Mouse (Mus musculus): ENCODE measurements around the gene H1f0. TPM values are rescaled to one million over a fixed set of nuclear protein-coding genes. Genes with fewer than 3 reads are reported as not detected.
A peak's percentile ranks its signal among the peaks of the same experiment; 100 is the strongest.
"Not testable (repeated sequence)": the region's sequence is repeated elsewhere in the genome, so short reads cannot be mapped to it uniquely, and the experiment has no call there.

H1f0 gene
- polyA plus RNA-seq, 1 experiment from 2014 or later: 214 TPM

DNA sequence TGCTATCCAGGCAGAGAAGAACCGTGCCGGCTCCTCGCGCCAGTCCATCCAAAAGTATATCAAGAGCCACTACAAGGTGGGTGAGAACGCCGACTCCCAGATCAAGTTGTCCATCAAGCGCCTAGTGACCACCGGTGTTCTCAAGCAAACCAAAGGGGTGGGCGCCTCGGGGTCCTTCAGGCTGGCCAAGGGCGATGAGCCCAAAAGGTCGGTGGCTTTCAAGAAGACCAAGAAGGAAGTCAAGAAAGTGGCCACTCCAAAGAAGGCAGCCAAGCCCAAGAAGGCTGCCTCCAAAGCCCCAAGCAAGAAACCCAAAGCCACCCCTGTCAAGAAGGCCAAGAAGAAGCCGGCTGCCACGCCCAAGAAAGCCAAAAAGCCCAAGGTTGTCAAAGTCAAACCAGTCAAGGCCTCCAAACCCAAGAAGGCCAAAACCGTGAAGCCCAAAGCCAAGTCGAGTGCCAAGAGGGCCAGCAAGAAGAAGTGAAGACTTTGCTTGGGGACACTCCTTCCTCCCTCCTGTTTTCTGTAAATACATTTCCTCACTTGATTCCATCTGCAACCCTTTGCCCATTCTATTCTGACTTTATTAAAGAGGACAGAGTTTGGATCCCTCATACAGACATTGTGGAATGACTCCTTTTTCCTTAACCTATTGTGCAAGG, 704 bp downstream of the H1f0 start:
- ATAC-seq (ENCODE audit: low FRiP score, low read depth): no peak
- 25% methylated on average over 16 of the region's 16 CpGs for WGBS
- peak overlapping the region; percentile 93 for H3K27ac ChIP-seq (replicated peaks)
- peaks cover 54% of the 10 kb centered on the region for H3K4me1 ChIP-seq (replicated peaks)
- H3K9me3 ChIP-seq: no peaks in the 10 kb centered on the region
- no peaks in the 10 kb centered on the region for H3K27me3 ChIP-seq
- no peaks in the 10 kb centered on the region for H3K36me3 ChIP-seq
- H3K9ac ChIP-seq: peak overlapping the region; percentile 94
- peak overlapping the region; percentile 98 for H3K4me2 ChIP-seq
- peak overlapping the region; percentile 58 for H3K4me3 ChIP-seq

DNA sequence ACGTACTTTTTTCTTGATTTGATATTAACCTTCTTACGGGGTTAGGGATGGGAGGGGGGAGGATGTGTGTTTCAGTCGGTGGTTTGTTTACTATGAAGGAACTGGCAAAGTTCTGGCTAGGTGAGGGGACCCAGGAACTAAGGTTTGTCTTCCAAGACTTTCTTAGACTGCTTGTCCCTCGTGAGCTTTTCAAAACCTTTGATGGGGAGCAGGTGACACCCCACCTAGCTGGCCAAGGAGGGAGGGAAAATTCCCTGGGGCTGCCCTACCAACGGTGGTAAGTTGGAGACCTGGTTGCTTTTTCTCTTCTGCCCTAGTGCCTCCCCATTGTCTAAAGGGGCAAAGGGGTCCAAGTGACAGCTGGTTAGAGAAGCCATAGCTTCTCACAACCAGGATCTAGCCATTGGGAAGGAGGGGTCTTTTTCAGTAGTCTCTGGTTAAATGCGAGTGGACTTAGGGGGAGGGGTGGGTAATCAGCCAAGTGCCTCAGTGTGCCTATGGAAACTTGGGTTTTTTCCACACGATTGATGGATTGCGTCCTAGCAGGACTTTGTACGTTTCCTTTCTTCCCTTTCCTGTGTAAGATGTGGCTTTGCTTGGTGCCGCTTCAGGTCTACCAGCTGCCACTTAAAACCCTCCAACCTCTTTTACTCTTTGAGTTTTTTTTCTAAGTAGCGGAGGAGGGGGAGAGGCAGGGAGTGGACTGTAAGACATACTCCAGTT, 1.4 kb downstream of the H1f0 start:
- peaks cover 54% of the 10 kb centered on the region for H3K4me1 ChIP-seq (replicated peaks)
- no peaks in the 10 kb centered on the region for H3K27me3 ChIP-seq
- ATAC-seq (ENCODE audit: low FRiP score, low read depth): no peak
- 5% methylated on average over 11 of the region's 11 CpGs for WGBS
- no peaks in the 10 kb centered on the region for H3K36me3 ChIP-seq
- peak overlapping the region; percentile 98 for H3K4me2 ChIP-seq
- peak overlapping the region; percentile 49 for H3K9ac ChIP-seq
- peak overlapping the region; percentile 93 for H3K27ac ChIP-seq (replicated peaks)
- no peaks in the 10 kb centered on the region for H3K9me3 ChIP-seq
- peak overlapping the region; percentile 58 for H3K4me3 ChIP-seq

DNA sequence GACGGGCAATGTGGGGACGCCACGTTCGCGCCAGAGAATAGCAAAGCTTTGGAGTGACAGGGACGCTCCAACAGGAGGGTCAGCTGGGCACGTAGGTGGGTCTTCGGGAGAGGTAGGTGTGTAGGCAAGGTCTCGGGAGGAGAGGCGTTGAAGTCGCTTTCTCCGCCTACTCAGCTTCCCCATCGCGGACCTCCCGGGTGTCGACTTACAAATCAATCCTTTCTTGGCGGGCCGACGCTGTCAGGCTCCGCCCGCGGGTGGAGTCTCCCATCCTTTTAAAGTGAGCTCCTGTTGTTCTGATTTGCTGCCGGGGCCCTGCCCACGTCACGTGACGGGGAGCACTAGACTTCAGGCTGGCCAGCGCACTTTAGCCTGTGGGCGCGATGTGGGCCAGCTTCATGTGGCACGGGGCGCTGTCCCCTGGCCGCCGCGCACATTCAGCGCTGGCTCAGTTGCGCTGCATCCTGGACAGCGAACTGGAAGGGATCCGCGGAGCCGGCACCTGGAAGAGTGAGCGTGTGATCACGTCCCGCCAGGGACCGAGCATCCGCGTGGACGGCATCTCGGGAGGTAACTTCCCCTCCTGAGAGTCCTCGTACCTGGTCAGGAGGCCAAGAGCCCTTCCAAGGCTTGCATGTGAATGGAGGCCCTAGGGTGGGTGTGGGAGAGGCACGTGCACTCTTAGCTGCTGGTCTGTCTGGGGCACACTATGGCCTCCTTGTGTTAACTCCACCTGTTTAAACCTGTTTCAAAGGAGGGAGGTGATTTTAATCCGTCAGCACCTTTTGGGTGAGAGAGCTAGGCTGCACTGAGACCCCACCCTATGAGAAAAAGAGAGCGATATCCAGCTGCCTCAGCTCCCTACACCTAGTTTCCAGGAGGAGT, 2.5 kb downstream of the H1f0 start:
- no peaks in the 10 kb centered on the region for H3K9me3 ChIP-seq
- H3K4me3 ChIP-seq: peak overlapping the region; percentile 58
- no peaks in the 10 kb centered on the region for H3K36me3 ChIP-seq
- peak overlapping the region; percentile 49 for H3K9ac ChIP-seq
- H3K27ac ChIP-seq (replicated peaks): peak overlapping the region; percentile 93
- H3K4me1 ChIP-seq (replicated peaks): peaks cover 48% of the 10 kb centered on the region
- peak; percentile 81 for ATAC-seq (ENCODE audit: low FRiP score, low read depth)
- WGBS: under 1% methylated on average over 52 of the region's 52 CpGs
- H3K4me2 ChIP-seq: peak overlapping the region; percentile 98
- no peaks in the 10 kb centered on the region for H3K27me3 ChIP-seq

DNA sequence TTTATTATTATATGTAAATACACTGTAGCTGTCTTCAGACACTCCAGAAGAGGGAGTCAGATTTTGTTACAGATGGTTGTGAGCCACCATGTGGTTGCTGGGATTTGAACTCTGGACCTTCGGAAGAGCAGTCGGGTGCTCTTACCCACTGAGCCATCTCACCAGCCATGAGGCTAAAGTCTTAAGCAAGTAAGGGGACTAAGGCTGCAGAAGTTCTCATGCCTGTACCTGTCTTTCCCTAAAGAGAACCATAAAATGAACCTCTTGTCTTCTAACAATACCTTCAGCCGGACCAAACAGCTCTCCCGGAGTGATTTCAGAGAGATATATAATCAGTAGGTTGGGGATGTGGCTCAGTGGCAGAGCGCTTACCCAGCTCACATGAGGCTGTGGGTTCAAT, 3.7 kb downstream of the H1f0 start:
- not testable (repeated sequence) for H3K27ac ChIP-seq (replicated peaks); H3K9me3 ChIP-seq; H3K4me2 ChIP-seq; H3K36me3 ChIP-seq; H3K9ac ChIP-seq; H3K27me3 ChIP-seq; ATAC-seq (ENCODE audit: low FRiP score, low read depth); H3K4me3 ChIP-seq
- peaks cover 39% of the 10 kb centered on the region for H3K4me1 ChIP-seq (replicated peaks)
- 88% methylated on average over 5 of the region's 5 CpGs for WGBS

DNA sequence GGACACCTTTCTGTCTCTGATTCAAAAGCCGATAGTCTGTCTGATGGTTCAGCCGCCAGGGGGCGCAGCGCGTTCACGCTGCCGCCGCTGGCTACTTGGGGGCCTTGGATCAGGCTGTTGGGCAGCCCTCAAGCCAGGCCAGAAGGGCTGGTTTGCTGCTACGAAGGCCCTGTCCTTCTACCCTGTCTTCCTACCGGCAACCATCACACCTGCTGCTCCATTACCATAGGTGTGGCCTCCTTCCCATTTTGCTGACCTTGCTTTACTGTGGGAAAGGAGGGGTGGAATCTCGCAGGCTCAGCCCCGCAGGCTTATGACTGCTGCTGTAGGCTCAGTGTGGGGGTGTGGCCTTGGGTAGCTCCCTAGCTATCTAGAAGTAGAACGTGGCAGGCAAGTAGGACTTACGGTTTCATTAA, 9.7 kb downstream of the H1f0 start:
- H3K36me3 ChIP-seq: no peaks in the 10 kb centered on the region
- ATAC-seq (ENCODE audit: low FRiP score, low read depth): no peak

DNA sequence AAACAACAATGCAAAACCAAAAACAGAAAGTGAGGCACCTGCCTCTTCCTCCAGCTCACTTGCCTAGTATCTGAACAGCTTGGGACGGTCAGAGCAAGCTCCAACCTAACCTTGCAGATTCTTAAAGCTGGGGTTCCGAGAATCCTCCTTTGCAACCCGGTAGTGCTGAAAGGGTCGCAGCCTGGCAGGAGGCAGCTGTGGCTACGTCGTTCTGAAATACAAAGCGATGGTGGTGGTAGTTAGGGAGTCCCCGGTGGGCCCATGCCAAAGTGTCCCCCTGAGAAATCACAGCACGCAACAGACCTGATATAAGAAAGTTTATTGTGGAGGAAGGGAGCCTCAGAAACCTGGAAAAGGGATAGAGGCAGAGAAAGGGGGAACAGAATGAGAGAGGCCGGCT, 10.1 kb downstream of the H1f0 start:
- Histone ChIP-seq H3K9ac (no peak overlapping the region), H3K27ac (replicated peaks) (no peak overlapping the region), H3K4me2 (no peak overlapping the region), H3K4me3 (no peak overlapping the region), H3K36me3 (no peaks in the 10 kb centered on the region), H3K4me1 (replicated peaks) (peaks cover 35% of the 10 kb centered on the region), H3K27me3 (peaks cover 27% of the 10 kb centered on the region), H3K9me3 (no peaks in the 10 kb centered on the region)
- no peak for ATAC-seq (ENCODE audit: low FRiP score, low read depth)
- WGBS: 62% methylated on average over 10 of the region's 10 CpGs

More for the DNA sequence above, 9.7 kb downstream of the H1f0 start:
- Histone ChIP-seq H3K4me2 (peak overlapping the region; percentile 17; the same call in 1 of the 2 replicates), H3K9me3 (no peaks in the 10 kb centered on the region), H3K9ac (no peak overlapping the region), H3K4me3 (no peak overlapping the region), H3K27me3 (peaks cover 27% of the 10 kb centered on the region), H3K27ac (replicated peaks) (no peak overlapping the region), H3K4me1 (replicated peaks) (peaks cover 32% of the 10 kb centered on the region)
- 12% methylated on average over 14 of the region's 14 CpGs for WGBS

DNA sequence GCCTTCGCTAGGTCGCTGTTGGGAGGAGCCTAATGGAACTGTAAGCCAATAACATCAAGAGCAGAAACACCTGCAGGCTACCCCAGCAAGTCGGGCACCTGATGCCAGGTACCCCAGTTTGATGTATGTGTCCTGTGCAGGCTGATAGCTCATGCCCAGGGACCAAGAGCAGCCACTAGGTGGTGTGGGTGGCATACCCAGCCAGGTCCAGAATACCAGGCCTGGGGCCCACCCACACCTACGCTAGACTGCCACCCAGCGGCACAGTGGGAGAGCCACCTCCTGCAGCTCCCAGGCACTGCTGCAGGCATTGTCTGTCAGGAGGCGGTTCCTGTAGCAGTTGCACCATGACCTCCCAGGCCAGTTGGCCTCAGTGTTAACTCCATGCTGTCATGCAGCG, 10.6 kb downstream of the H1f0 start:
- Histone ChIP-seq H3K27me3 (peaks cover 32% of the 10 kb centered on the region), H3K9ac (no peak overlapping the region), H3K4me2 (no peak overlapping the region), H3K4me1 (replicated peaks) (peaks cover 38% of the 10 kb centered on the region), H3K4me3 (no peak overlapping the region), H3K27ac (replicated peaks) (no peak overlapping the region), H3K9me3 (no peaks in the 10 kb centered on the region), H3K36me3 (no peaks in the 10 kb centered on the region)
- no peak for ATAC-seq (ENCODE audit: low FRiP score, low read depth)
- 19% methylated on average over 7 of the region's 7 CpGs for WGBS

DNA sequence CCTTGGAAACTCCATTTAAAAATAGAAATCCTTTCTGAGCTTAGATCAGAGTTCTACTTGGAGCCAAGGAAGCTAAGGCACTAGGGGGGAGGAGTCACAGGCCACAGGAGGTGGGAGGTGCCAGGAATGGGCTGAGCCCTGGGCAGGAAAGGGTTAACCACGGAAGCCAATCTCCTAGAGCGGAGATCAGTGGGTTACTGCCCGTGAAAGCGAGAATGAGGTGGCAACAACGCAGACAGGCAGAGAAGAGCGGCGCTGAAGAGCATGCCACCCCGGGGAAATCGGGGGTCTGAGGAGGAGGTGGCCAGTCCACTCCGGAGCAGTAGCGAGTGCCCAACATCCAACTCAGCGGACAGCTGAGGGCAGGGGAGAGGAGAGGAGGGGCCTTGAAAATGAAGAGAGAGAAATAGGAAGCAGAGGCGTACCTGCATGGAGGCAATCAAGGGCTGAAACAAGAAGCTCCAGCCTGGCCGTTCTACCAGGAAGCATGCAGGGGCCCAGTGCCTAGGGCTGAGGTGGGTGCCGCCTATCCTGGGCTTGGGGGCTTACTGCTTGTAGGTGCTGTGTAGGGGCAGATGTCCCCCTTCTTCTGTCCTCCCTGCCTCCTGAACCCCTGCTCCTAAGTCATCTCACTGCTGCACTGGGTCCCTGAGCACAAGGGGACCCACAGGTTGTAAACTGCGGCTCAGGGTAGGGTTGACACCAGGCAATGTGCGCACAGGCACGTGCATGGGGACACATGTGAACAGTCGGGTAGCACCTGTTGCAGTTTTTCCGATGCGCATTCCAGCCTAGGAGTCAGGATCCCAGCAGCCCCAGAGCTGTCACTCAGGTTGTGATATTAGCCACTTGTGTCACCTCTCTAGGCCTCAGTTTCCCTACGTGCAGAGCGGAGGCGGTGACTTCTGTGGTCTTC, 12.5 kb downstream of the H1f0 start:
- Histone ChIP-seq H3K9me3 (no peaks in the 10 kb centered on the region), H3K4me2 (peak overlapping the region; percentile 53), H3K36me3 (no peaks in the 10 kb centered on the region), H3K4me1 (replicated peaks) (peaks cover 38% of the 10 kb centered on the region), H3K27me3 (peaks cover 33% of the 10 kb centered on the region), H3K9ac (peak overlapping the region; percentile 20), H3K27ac (replicated peaks) (no peak overlapping the region), H3K4me3 (peak overlapping the region; percentile 30)
- 22% methylated on average over 24 of the region's 24 CpGs for WGBS
- ATAC-seq (ENCODE audit: low FRiP score, low read depth): no peak

DNA sequence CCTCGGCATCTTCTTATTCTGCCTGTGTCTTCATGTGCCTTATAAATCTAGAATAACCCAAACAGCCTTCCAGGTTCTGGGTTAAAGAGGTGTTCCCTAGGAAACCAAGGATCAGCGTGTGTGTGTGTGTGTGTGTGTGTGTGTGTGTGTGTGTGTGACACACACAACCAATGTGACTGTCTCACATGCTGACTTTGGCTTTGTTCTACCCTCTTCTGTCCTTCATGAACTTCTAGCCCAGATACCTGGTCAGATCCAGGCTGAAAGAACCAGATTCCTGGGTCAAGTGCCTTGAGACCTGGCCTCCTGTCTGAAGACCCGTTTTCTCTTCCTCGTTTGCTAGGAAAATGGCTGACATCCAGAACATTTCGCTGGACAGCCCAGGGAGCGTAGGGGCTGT, 13.3 kb downstream of the H1f0 start, which contains the start of gene Galr3:
Gene Galr3, plus strand, starts transcription at position 301 of the 400 bp plus-strand sequence.
- 79% methylated on average over 6 of the region's 6 CpGs for WGBS
- Histone ChIP-seq H3K27me3 (peaks cover 33% of the 10 kb centered on the region), H3K4me2 (peak within 1 kb of the TSS; percentile 74), H3K4me3 (peak within 1 kb of the TSS; percentile 51), H3K9me3 (no peaks in the 10 kb centered on the region), H3K4me1 (replicated peaks) (peaks cover 38% of the 10 kb centered on the region), H3K27ac (replicated peaks) (peak within 1 kb of the TSS; percentile 43), H3K9ac (peak within 1 kb of the TSS; percentile 48), H3K36me3 (no peaks in the 10 kb centered on the region)
- no peak for ATAC-seq (ENCODE audit: low FRiP score, low read depth)

DNA sequence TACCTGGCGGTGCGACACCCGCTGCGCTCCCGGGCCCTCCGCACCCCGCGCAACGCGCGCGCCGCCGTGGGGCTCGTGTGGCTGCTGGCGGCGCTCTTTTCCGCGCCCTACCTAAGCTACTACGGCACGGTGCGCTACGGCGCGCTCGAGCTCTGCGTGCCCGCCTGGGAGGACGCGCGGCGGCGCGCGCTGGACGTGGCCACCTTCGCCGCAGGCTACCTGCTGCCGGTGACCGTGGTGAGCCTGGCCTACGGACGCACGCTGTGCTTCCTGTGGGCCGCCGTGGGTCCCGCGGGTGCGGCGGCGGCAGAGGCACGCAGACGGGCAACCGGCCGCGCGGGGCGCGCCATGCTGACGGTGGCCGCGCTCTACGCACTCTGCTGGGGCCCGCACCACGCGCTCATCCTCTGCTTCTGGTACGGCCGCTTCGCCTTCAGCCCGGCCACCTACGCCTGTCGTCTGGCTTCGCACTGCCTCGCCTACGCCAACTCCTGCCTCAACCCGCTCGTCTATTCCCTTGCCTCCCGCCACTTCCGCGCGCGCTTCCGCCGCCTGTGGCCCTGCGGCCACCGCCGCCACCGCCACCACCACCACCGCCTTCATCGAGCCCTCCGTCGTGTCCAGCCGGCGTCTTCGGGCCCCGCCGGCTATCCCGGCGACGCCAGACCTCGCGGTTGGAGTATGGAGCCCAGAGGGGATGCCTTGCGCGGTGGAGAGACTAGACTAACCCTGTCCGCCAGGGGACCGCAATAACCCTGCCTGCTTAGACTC, 14.7 kb downstream of the H1f0 start:
- ATAC-seq (ENCODE audit: low FRiP score, low read depth): peak; percentile 55
- peaks cover 33% of the 10 kb centered on the region for H3K27me3 ChIP-seq
- WGBS: under 1% methylated on average over 100 of the region's 105 CpGs
- peaks cover 35% of the 10 kb centered on the region for H3K4me1 ChIP-seq (replicated peaks)
- peak overlapping the region; percentile 43 for H3K27ac ChIP-seq (replicated peaks)
- H3K36me3 ChIP-seq: no peaks in the 10 kb centered on the region
- peak overlapping the region; percentile 74 for H3K4me2 ChIP-seq
- no peaks in the 10 kb centered on the region for H3K9me3 ChIP-seq
- H3K9ac ChIP-seq: peak overlapping the region; percentile 48
- H3K4me3 ChIP-seq: peak overlapping the region; percentile 51
